Mouse (Mus musculus) stomach, postnatal 0 days (tissue): Measurements from ENCODE around the gene Foxn1. TPM values are rescaled to one million over a fixed set of nuclear protein-coding genes. Genes with fewer than 3 reads are reported as not detected.
A peak's percentile ranks its signal among the peaks of the same experiment; 100 is the strongest.

ENCODE experiments used
- ATAC-seq: fragments of 200-750 bp; cut with Nextera tagmentation; 2 replicates; pipeline ENCODE4 v1.8.0; 2017; ENCODE audit not compliant: low FRiP score, low TSS enrichment
- DNase-seq: peaks from one replicate; pipeline ENCODE4 v3.0.0-alpha.2; 2016; ENCODE audit warnings: low spot score
- H3K27ac ChIP-seq: fragments of 300-500 bp; sonication (generic); replicated peaks from 2 replicates; pipeline ENCODE4 v1.5.1; 2014; ENCODE audit warnings: mild to moderate bottlenecking, control low read depth
- H3K27me3 ChIP-seq: fragments of 300-500 bp; sonication (generic); 2 replicates; pipeline ENCODE4 v1.6.1; 2014; ENCODE audit warnings: low read length; ENCODE audit not compliant: control insufficient read depth, insufficient read depth
- H3K36me3 ChIP-seq: fragments of 300-500 bp; sonication (generic); 2 replicates; pipeline ENCODE4 v1.6.1; 2014; ENCODE audit warnings: low read length, mixed read lengths; ENCODE audit not compliant: control insufficient read depth, insufficient read depth
- H3K4me1 ChIP-seq: fragments of 300-500 bp; sonication (generic); replicated peaks from 2 replicates; pipeline ENCODE4 v1.6.1; 2014; ENCODE audit warnings: antibody characterized with exemption; ENCODE audit not compliant: control insufficient read depth, insufficient read depth
- H3K4me2 ChIP-seq: fragments of 300-500 bp; sonication (generic); replicated peaks from 2 replicates; pipeline ENCODE4 v1.6.1; 2014; ENCODE audit warnings: low read depth, mild to moderate bottlenecking, control low read depth, moderate library complexity
- H3K4me3 ChIP-seq: fragments of 300-500 bp; sonication (generic); 2 replicates; pipeline ENCODE4 v1.5.1; 2014; ENCODE audit warnings: low read depth, low read length, control low read depth
- H3K9ac ChIP-seq: fragments of 300-500 bp; sonication (generic); 2 replicates; pipeline ENCODE4 v1.6.1; 2014; ENCODE audit warnings: mild to moderate bottlenecking, low read length, control low read depth, mixed read lengths
- H3K9me3 ChIP-seq: fragments of 300-500 bp; sonication (generic); 2 replicates; pipeline ENCODE4 v1.6.1; 2016; ENCODE audit warnings: low read length; ENCODE audit not compliant: control insufficient read depth
- CTCF ChIP-seq: IDR thresholded peaks from 2 replicates; pipeline ENCODE4 v1.5.1; 2016; ENCODE audit warnings: antibody characterized with exemption, low read depth, mild to moderate bottlenecking, moderate library complexity
- EP300 ChIP-seq: optimal IDR thresholded peaks from 2 replicates; pipeline ENCODE3; 2016; ENCODE audit warnings: antibody characterized with exemption
- WGBS: fragments of 180-500 bp; shearing (Covaris S2); extraction: QIAGEN DNeasy Blood & Tissue Kit; methylation state at CpG from one replicate; pipeline ENCODE4 v1.1.7; 2014; 5-methylcytosine and 5-hydroxymethylcytosine counted together
- polyA plus RNA-seq: library from polyadenylated mRNA; unstranded; fragments of >200 nt; fragmentation: Nextera tagmentation; extraction: Ambion mirVana; gene quantifications from 2 replicates; pipeline ENCODE4 v1.2.1, GENCODE M21; 2015

Gene Foxn1
- polyA plus RNA-seq, 1 experiment from 2014 or later: 1.9 TPM

GRCm38 (mm10) chr11:78371711-78372110, 14.6 kb downstream of the Foxn1 start:
- Histone ChIP-seq H3K27ac (no peak overlapping the region), H3K36me3 (no peaks in the 10 kb centered on the region), H3K4me1 (no peaks in the 10 kb centered on the region; the same call in 1 of the 2 replicates), H3K27me3 (no peaks in the 10 kb centered on the region), H3K4me3 (no peak overlapping the region), H3K9ac (no peak overlapping the region), H3K4me2 (no peak overlapping the region), H3K9me3 (no peaks in the 10 kb centered on the region)
- ATAC-seq: no peak
- no peak for DNase-seq
- TF ChIP-seq EP300: no peak
- TF ChIP-seq CTCF: no peak
- WGBS: 93% methylated on average over 11 of the region's 11 CpGs

- no peaks in the 10 kb centered on the region; the same call in 1 of the 2 replicates for H3K4me1 ChIP-seq
- no peaks in the 10 kb centered on the region for H3K27me3 ChIP-seq
- 36% methylated on average over 1 of the region's 1 CpGs for WGBS
- TF ChIP-seq CTCF (no peak), EP300 (no peak)
- no peak overlapping the region for H3K9ac ChIP-seq
- no peaks in the 10 kb centered on the region for H3K36me3 ChIP-seq
- H3K4me2 ChIP-seq: no peak overlapping the region
- no peaks in the 10 kb centered on the region for H3K9me3 ChIP-seq
- no peak overlapping the region for H3K4me3 ChIP-seq
- peak overlapping the region; percentile 24; the same call in 1 of the 2 replicates for H3K27ac ChIP-seq
- ATAC-seq (peak; percentile 58), DNase-seq (peak; percentile 62)
These were observed 16.0 kb downstream of the Foxn1 start for GRCm38 (mm10) chr11:78370389-78370788.

- Histone ChIP-seq H3K9me3 (no peaks in the 10 kb centered on the region), H3K27ac (no peak overlapping the region), H3K4me1 (no peaks in the 10 kb centered on the region; the same call in 1 of the 2 replicates), H3K27me3 (no peaks in the 10 kb centered on the region), H3K9ac (no peak overlapping the region), H3K36me3 (no peaks in the 10 kb centered on the region), H3K4me3 (no peak overlapping the region), H3K4me2 (no peak overlapping the region)
- ATAC-seq (no peak), DNase-seq (no peak)
- TF ChIP-seq CTCF (no peak), EP300 (no peak)
- WGBS: 75% methylated on average over 15 of the region's 15 CpGs
These were observed 18.7 kb downstream of the Foxn1 start for GRCm38 (mm10) chr11:78367456-78368225.

GRCm38 (mm10) chr11:78364103-78364502, 22.3 kb downstream of the Foxn1 start:
- 26% methylated on average over 8 of the region's 8 CpGs for whole genome bisulfite sequencing
- H3K36me3 ChIP-seq: no peaks in the 10 kb centered on the region
- no peaks in the 10 kb centered on the region for H3K4me1 ChIP-seq
- no peak overlapping the region for H3K4me2 ChIP-seq
- no peak for DNase-seq
- no peak overlapping the region for H3K27ac ChIP-seq
- ATAC-seq: no peak
- no peak for TF ChIP-seq CTCF
- no peak for TF ChIP-seq EP300
- no peak overlapping the region for H3K4me3 ChIP-seq
- H3K27me3 ChIP-seq: no peaks in the 10 kb centered on the region
- H3K9me3 ChIP-seq: no peaks in the 10 kb centered on the region
- H3K9ac ChIP-seq: no peak overlapping the region

- WGBS: 70% methylated on average over 13 of the region's 13 CpGs
- Histone ChIP-seq H3K9me3 (no peaks in the 10 kb centered on the region), H3K4me1 (no peaks in the 10 kb centered on the region), H3K36me3 (no peaks in the 10 kb centered on the region), H3K27ac (no peak overlapping the region), H3K4me3 (no peak overlapping the region), H3K4me2 (no peak overlapping the region), H3K9ac (no peak overlapping the region), H3K27me3 (no peaks in the 10 kb centered on the region)
- DNase-seq (no peak), ATAC-seq (no peak)
- TF ChIP-seq CTCF: no peak
- no peak for TF ChIP-seq EP300
These were observed 22.9 kb downstream of the Foxn1 start for GRCm38 (mm10) chr11:78363309-78364007.

- H3K4me2 ChIP-seq: peak overlapping the region; percentile 57; the same call in 1 of the 2 replicates
- no peak for TF ChIP-seq CTCF
- TF ChIP-seq EP300: no peak
- no peak overlapping the region for H3K27ac ChIP-seq
- 56% methylated on average over 2 of the region's 2 CpGs for WGBS
- no peaks in the 10 kb centered on the region for H3K27me3 ChIP-seq
- H3K36me3 ChIP-seq: no peaks in the 10 kb centered on the region
- no peak overlapping the region for H3K4me3 ChIP-seq
- H3K4me1 ChIP-seq: no peaks in the 10 kb centered on the region
- H3K9ac ChIP-seq: peak overlapping the region; percentile 18
- DNase-seq (no peak), ATAC-seq (0 out of 2 replicates have a peak, but pooled peaks have one; percentile 11)
- H3K9me3 ChIP-seq: no peaks in the 10 kb centered on the region
These were observed 25.6 kb downstream of the Foxn1 start for GRCm38 (mm10) chr11:78360789-78361131.
